Mouse (Mus musculus): Measurements from ENCODE around the gene Lrch4. TPM values are rescaled to one million over a fixed set of nuclear protein-coding genes. Genes with fewer than 3 reads are reported as not detected.
A peak's percentile ranks its signal among the peaks of the same experiment; 100 is the strongest.

Lrch4 gene
- polyA plus RNA-seq, 1 experiment, result 105 TPM

DNA sequence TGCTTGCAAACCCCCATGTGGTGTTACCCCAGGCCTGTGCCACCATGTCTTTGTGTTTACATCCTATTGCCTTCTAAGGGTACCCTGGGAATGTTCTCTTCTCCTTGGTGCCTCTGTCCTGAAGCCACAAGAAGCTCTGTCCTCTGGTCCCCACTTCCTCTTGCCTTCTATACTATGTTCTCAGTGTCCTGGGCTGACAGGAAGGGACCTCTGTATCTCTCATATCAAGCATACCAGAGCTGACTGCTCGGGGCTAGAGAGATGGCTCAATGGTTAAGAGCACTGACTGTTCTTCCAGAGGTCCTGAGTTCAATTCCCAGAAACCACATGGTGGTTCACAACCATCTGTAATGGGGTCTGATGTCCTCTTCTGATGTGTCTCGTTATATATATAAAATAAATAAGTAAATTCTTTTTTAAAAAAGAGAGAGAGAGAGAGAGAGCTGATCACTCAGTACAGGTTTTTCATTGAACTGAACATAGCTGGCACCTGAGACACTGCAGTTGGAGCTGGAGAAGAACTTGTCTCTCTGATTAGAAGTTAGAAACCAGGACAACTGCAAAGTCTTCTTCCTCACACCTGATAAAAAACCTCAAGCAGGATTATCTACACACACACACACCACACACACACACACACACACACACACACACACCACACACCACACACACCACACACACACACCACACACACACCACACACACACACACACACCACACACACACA lies 30.7 kb upstream of the Lrch4 start:
- no peak for DNase-seq
- peaks cover 10% of the 10 kb centered on the region for H3K4me1 ChIP-seq (ENCODE audit: control insufficient read depth, insufficient read depth, low read length)
- no peak for TF ChIP-seq CTCF (IDR thresholded peaks at IDR 0.05; ENCODE audit: insufficient read depth, low read length)
- no peak for TF ChIP-seq POLR2A (IDR thresholded peaks at IDR 0.05; ENCODE audit: borderline replicate concordance, extremely low read depth, low read depth, low read length)
- 59% methylated on average over 2 of the region's 2 CpGs for WGBS
- H3K4me3 ChIP-seq (replicated peaks; ENCODE audit: extremely low read depth, low read depth, low read length), result no peak overlapping the region

DNA sequence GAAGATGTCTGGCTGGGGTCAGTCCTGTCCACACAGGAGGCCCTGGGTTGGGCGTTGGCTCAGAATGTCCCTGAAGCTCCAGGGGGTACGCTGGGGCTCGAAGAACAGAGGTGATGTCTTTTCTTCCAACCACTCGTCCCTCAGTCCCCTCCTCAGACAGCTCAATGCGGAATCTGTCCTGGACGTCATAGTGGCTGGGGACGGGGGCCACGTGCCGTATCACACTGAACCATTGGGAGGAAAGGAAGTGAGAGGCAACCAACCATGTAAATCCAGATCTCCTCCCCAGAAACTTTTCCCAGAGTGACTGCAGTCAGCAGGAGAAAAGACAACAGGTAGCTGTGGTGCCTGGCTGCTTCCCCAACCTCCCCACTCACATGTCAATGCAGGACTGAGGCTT lies 29.3 kb upstream of the Lrch4 start:
- no peak for DNase-seq
- H3K4me3 ChIP-seq (replicated peaks; ENCODE audit: extremely low read depth, low read depth, low read length), result peak overlapping the region; percentile 31
- H3K4me1 ChIP-seq (ENCODE audit: control insufficient read depth, insufficient read depth, low read length), result peaks cover 10% of the 10 kb centered on the region
- 43% methylated on average over 9 of the region's 9 CpGs for WGBS
- TF ChIP-seq CTCF (IDR thresholded peaks at IDR 0.05; ENCODE audit: insufficient read depth, low read length), result no peak

DNA sequence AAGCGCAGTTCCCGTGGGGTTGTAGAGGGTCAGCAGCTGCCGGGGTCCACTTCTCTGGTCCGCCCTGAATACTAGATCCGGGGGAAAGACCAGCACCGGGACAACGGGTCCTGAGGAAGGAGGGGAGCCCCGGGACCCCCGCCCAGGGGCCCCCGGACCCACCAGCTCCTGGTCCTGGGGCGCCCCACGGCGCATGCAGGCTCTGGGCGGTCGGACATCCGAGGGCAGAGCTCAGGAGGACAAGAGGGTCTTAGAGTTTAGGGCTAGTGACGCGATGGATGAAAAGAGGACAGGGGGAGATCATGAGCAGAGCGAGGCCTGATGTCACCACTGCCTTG lies 28.7 kb upstream of the Lrch4 start:
- DNase-seq, result no peak
- 0% methylated on average over 19 of the region's 19 CpGs for WGBS

GRCm38 (mm10) chr5:137600619-137601364 lies 28.1 kb upstream of the Lrch4 start, which contains the start of gene Mospd3:
Gene Mospd3 (minus strand): TSS chr5:137601058.
- peaks cover 10% of the 10 kb centered on the region for H3K4me1 ChIP-seq (ENCODE audit: control insufficient read depth, insufficient read depth, low read length)
- H3K4me3 ChIP-seq (replicated peaks; ENCODE audit: extremely low read depth, low read depth, low read length), result peak within 1 kb of the TSS; percentile 91
- DNase-seq, result peak; percentile 97
- TF ChIP-seq POLR2A (IDR thresholded peaks at IDR 0.05; ENCODE audit: borderline replicate concordance, extremely low read depth, low read depth, low read length) (peak; percentile 56; the same call in 1 of the 2 replicates), CTCF (IDR thresholded peaks at IDR 0.05; ENCODE audit: insufficient read depth, low read length) (no peak)
- under 1% methylated on average over 41 of the region's 41 CpGs for WGBS

More for the DNA sequence above, 28.7 kb upstream of the Lrch4 start:
- TF ChIP-seq POLR2A (IDR thresholded peaks at IDR 0.05; ENCODE audit: borderline replicate concordance, extremely low read depth, low read depth, low read length), result no peak
- no peak for TF ChIP-seq CTCF (IDR thresholded peaks at IDR 0.05; ENCODE audit: insufficient read depth, low read length)
- H3K4me1 ChIP-seq (ENCODE audit: control insufficient read depth, insufficient read depth, low read length), result peaks cover 10% of the 10 kb centered on the region
- H3K4me3 ChIP-seq (replicated peaks; ENCODE audit: extremely low read depth, low read depth, low read length), result peak overlapping the region; percentile 91

DNA sequence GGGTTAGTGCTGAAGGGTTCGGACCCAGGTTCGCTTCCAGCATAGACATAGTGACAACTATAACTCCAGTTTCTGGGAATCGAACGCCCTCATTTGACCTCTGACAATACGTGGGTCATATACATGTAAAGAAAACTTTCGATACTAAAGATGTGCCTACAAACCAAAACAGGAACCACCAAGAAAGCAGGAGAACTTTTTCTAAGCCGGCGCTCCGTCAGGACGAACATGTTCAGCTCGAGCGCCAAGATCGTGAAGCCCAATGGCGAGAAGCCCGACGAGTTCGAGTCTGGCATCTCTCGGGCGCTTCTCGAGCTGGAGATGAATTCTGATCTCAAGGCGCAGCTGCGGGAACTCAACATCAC lies 27.6 kb upstream of the Lrch4 start:
- Histone ChIP-seq H3K4me3 (replicated peaks; ENCODE audit: extremely low read depth, low read depth, low read length) (peak overlapping the region; percentile 58), H3K4me1 (ENCODE audit: control insufficient read depth, insufficient read depth, low read length) (peaks cover 10% of the 10 kb centered on the region)
- under 1% methylated on average over 22 of the region's 22 CpGs for WGBS
- TF ChIP-seq CTCF (IDR thresholded peaks at IDR 0.05; ENCODE audit: insufficient read depth, low read length) (no peak), POLR2A (IDR thresholded peaks at IDR 0.05; ENCODE audit: borderline replicate concordance, extremely low read depth, low read depth, low read length) (0 out of 2 replicates have a peak, but pooled peaks have one; percentile 17)
- peak; percentile 38 for DNase-seq

- WGBS, result 48% methylated on average over 26 of the region's 26 CpGs
- Histone ChIP-seq H3K4me1 (ENCODE audit: control insufficient read depth, insufficient read depth, low read length) (peaks cover 10% of the 10 kb centered on the region; the same call in 1 of the 2 replicates), H3K4me3 (replicated peaks; ENCODE audit: extremely low read depth, low read depth, low read length) (no peak overlapping the region)
- DNase-seq, result peak; percentile 32
- TF ChIP-seq POLR2A (IDR thresholded peaks at IDR 0.05; ENCODE audit: borderline replicate concordance, extremely low read depth, low read depth, low read length), result no peak
Measured at GRCm38 (mm10) chr5:137607860-137608653, 20.9 kb upstream of the Lrch4 start.

GRCm38 (mm10) chr5:137608654-137609190 lies 20.2 kb upstream of the Lrch4 start:
- peak; percentile 26 for DNase-seq
- Histone ChIP-seq H3K4me3 (replicated peaks; ENCODE audit: extremely low read depth, low read depth, low read length) (no peak overlapping the region), H3K4me1 (ENCODE audit: control insufficient read depth, insufficient read depth, low read length) (peaks cover 10% of the 10 kb centered on the region; the same call in 1 of the 2 replicates)
- WGBS, result 42% methylated on average over 22 of the region's 23 CpGs
- TF ChIP-seq CTCF (IDR thresholded peaks at IDR 0.05; ENCODE audit: insufficient read depth, low read length), result peak; percentile 19; the same call in 1 of the 2 replicates
- no peak for TF ChIP-seq POLR2A (IDR thresholded peaks at IDR 0.05; ENCODE audit: borderline replicate concordance, extremely low read depth, low read depth, low read length)

DNA sequence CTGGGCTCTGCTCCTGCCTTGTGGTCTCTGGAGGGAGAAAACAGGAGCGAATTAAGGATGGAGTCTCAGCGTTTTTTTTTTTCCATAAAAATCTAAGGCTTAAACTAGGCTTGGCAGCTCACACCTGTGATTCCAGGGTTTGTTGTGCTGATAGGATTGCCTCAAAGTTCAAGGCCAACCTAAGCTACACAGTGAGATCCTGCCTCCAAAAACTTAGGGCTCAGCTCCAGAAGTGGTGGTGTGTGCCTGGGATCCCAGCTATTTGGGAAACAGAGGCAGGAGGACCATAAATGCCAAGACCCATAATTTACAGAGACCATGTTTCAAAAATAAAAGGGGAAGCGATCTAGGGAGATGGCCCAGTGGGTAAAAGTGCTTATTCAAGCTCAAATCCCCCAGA lies 19.6 kb upstream of the Lrch4 start:
- no peak for DNase-seq
- TF ChIP-seq POLR2A (IDR thresholded peaks at IDR 0.05; ENCODE audit: borderline replicate concordance, extremely low read depth, low read depth, low read length), result no peak
- TF ChIP-seq CTCF (IDR thresholded peaks at IDR 0.05; ENCODE audit: insufficient read depth, low read length), result no peak
- WGBS, result 64% methylated on average over 3 of the region's 3 CpGs
- H3K4me3 ChIP-seq (replicated peaks; ENCODE audit: extremely low read depth, low read depth, low read length), result no peak overlapping the region
- H3K4me1 ChIP-seq (ENCODE audit: control insufficient read depth, insufficient read depth, low read length), result peaks cover 10% of the 10 kb centered on the region; the same call in 1 of the 2 replicates

GRCm38 (mm10) chr5:137610056-137610455 lies 18.9 kb upstream of the Lrch4 start:
- no peak for DNase-seq
- 59% methylated on average over 4 of the region's 4 CpGs for WGBS
- TF ChIP-seq CTCF (IDR thresholded peaks at IDR 0.05; ENCODE audit: insufficient read depth, low read length), result no peak
- no peak for TF ChIP-seq POLR2A (IDR thresholded peaks at IDR 0.05; ENCODE audit: borderline replicate concordance, extremely low read depth, low read depth, low read length)
- H3K4me1 ChIP-seq (ENCODE audit: control insufficient read depth, insufficient read depth, low read length), result peaks cover 10% of the 10 kb centered on the region; the same call in 1 of the 2 replicates
- peak overlapping the region; percentile 66 for H3K4me3 ChIP-seq (replicated peaks; ENCODE audit: extremely low read depth, low read depth, low read length)

Measured in lung, adult 2 months (tissue).